Mouse (Mus musculus): ENCODE results near the gene Gtf2ird2.

Gene Gtf2ird2

GRCm38 (mm10) chr5:134270566-134270965, 86.7 kb downstream of the Gtf2ird2 start:
- no peak for DNase-seq

GRCm38 (mm10) chr5:134271421-134271820, 87.6 kb downstream of the Gtf2ird2 start:
- DNase-seq = no peak

GRCm38 (mm10) chr5:134272761-134273160, 88.9 kb downstream of the Gtf2ird2 start:
- DNase-seq = no peak

GRCm38 (mm10) chr5:134273761-134274160, 89.9 kb downstream of the Gtf2ird2 start:
- DNase-seq = no peak

Measured in embryo, embryonic 11 days (tissue).